Comparison of ENCODE assay signal across 29 mouse cellular contexts in the genomic region with DNA sequence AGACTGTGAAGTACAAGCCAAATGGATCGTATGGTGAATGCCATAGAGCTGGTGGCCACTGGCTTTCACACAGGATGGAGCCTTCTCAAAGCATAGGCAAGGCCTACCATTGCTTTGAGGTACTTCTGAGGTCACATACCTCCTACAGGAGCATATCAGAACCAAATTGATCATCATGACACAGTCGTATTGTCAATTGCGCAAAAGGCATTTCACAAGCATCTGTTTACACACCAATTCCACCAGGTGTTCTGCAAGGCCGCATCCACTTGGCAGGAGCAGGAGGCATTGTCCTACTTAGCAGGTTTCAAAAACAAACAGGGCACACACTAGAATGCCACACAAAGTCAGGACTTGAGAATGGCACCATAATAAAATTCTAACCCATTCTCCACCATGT.
DNase-seq lines count a peak whose midpoint lies in the region; ATAC-seq lines count a peak whose summit lies in the region.
"Had no signal": no experiment of that assay in that cellular context is flagged by ENCODE, and none has a peak within 500 bp of the region (broad histone marks: within the 10 kb centered on the region; RNA-seq: fewer than 3 reads in every experiment).

No protein-coding gene starts in this region.

- 80% methylated on average over 4 of the region's 4 CpGs for WGBS in liver, embryonic 12.5 days (ENCODE audit: insufficient replicate concordance)
- 85% methylated on average over 4 of the region's 4 CpGs for WGBS in liver, embryonic 11.5 days
- 70% methylated on average over 4 of the region's 4 CpGs for WGBS in liver, embryonic 15.5 days (ENCODE audit: insufficient replicate concordance)

- DNase-seq in liver, embryonic 11.5 days (ENCODE audit: low spot score), result no peak
- peak; percentile 49 for DNase-seq in yolk sac, embryonic 10.5 days (ENCODE audit: low spot score)
- no peak for DNase-seq in adrenal gland, postnatal 4 days (ENCODE audit: low spot score in 2 of 2)
- no peak for DNase-seq in kidney, adult 8-10 months
- DNase-seq: adrenal gland, adult 2 months; adrenal gland, postnatal 14 days; B cell, adult 2 months; cerebellum, adult 11-12 months; cerebellum, adult 8-10 months; cerebellum, postnatal 10 days; cerebellum, postnatal 36 days; embryo, embryonic 11 days; gastrocnemius, postnatal 10 days; gastrocnemius, postnatal 36 days; heart, adult 2 months; heart, postnatal 14 days; heart, postnatal 4 days had no signal

- no peaks in the 10 kb centered on the region for H3K9me3 ChIP-seq in liver, embryonic 12.5 days (replicated peaks)
- H3K9me3 ChIP-seq in liver, embryonic 11.5 days (ENCODE audit: control insufficient read depth, low read length), result no peaks in the 10 kb centered on the region
- no peaks in the 10 kb centered on the region for H3K9me3 ChIP-seq in liver, embryonic 15.5 days (replicated peaks)
- H3K9me3 ChIP-seq: embryonic facial prominence, embryonic 10.5 days; embryonic facial prominence, embryonic 13.5 days; forebrain, embryonic 10.5 days; forebrain, embryonic 13.5 days; heart, embryonic 10.5 days; heart, embryonic 13.5 days had no signal

- no peak overlapping the region for H3K27ac ChIP-seq in liver, embryonic 12.5 days
- no peak overlapping the region for H3K27ac ChIP-seq in liver, embryonic 11.5 days (ENCODE audit: low read depth, low read length)
- no peak overlapping the region for H3K27ac ChIP-seq in liver, embryonic 15.5 days (replicated peaks)
- H3K27ac ChIP-seq: embryonic facial prominence, embryonic 10.5 days; embryonic facial prominence, embryonic 13.5 days; forebrain, embryonic 10.5 days; forebrain, embryonic 13.5 days; heart, adult 2 months; heart, embryonic 10.5 days; heart, embryonic 13.5 days; hindbrain, embryonic 14.5 days; hindbrain, postnatal 0 days had no signal

- H3K4me1 ChIP-seq in liver, embryonic 12.5 days, result 0 out of 2 replicates have a peak, but pooled peaks cover 1% of the 10 kb centered on the region
- no peaks in the 10 kb centered on the region; the same call in 1 of the 2 replicates for H3K4me1 ChIP-seq in liver, embryonic 11.5 days (replicated peaks; ENCODE audit: control insufficient read depth, insufficient read depth, low read length)
- peaks cover 13% of the 10 kb centered on the region for H3K4me1 ChIP-seq in liver, embryonic 15.5 days (replicated peaks)
- H3K4me1 ChIP-seq: embryonic facial prominence, embryonic 10.5 days; embryonic facial prominence, embryonic 13.5 days; forebrain, embryonic 10.5 days; forebrain, embryonic 13.5 days had no signal

- H3K9ac ChIP-seq in liver, embryonic 12.5 days, result no peak overlapping the region
- H3K9ac ChIP-seq in liver, embryonic 11.5 days (ENCODE audit: low read depth, low read length), result no peak overlapping the region
- no peak overlapping the region for H3K9ac ChIP-seq in liver, embryonic 15.5 days
- H3K9ac ChIP-seq: embryonic facial prominence, embryonic 13.5 days; forebrain, embryonic 13.5 days; heart, embryonic 13.5 days; hindbrain, embryonic 14.5 days had no signal

- ATAC-seq in liver, embryonic 12.5 days, result peak; percentile 33; the same call in 1 of the 2 replicates
- no peak for ATAC-seq in liver, embryonic 11.5 days (replicated peaks; ENCODE audit: low FRiP score)
- peak; percentile 41 for ATAC-seq in liver, embryonic 15.5 days (ENCODE audit: insufficient read depth)
- ATAC-seq: forebrain, embryonic 13.5 days; forebrain, embryonic 16.5 days; hindbrain, postnatal 0 days had no signal

- no peak overlapping the region for H3K4me2 ChIP-seq in liver, embryonic 12.5 days
- H3K4me2 ChIP-seq in liver, embryonic 11.5 days, result no peak overlapping the region
- no peak overlapping the region for H3K4me2 ChIP-seq in liver, embryonic 15.5 days
- H3K4me2 ChIP-seq: embryonic facial prominence, embryonic 13.5 days; forebrain, embryonic 13.5 days; heart, embryonic 13.5 days; hindbrain, embryonic 14.5 days had no signal

- H3K36me3 ChIP-seq in liver, embryonic 12.5 days, result 0 out of 2 replicates have a peak, but pooled peaks cover 3% of the 10 kb centered on the region
- no peaks in the 10 kb centered on the region; the same call in 1 of the 2 replicates for H3K36me3 ChIP-seq in liver, embryonic 11.5 days (ENCODE audit: control insufficient read depth, insufficient read depth, low read length)
- H3K36me3 ChIP-seq in liver, embryonic 15.5 days (replicated peaks), result no peaks in the 10 kb centered on the region
- H3K36me3 ChIP-seq: embryonic facial prominence, embryonic 10.5 days; embryonic facial prominence, embryonic 13.5 days; forebrain, embryonic 10.5 days; heart, embryonic 13.5 days had no signal

- no peak overlapping the region for H3K4me3 ChIP-seq in liver, embryonic 12.5 days
- H3K4me3 ChIP-seq in liver, embryonic 11.5 days (ENCODE audit: low read depth, low read length), result no peak overlapping the region
- no peak overlapping the region for H3K4me3 ChIP-seq in liver, embryonic 15.5 days (replicated peaks)
- H3K4me3 ChIP-seq: embryonic facial prominence, embryonic 10.5 days; embryonic facial prominence, embryonic 13.5 days; erythroblast, embryonic 14.5 days; forebrain, embryonic 10.5 days; forebrain, embryonic 13.5 days; heart, adult 2 months; heart, embryonic 10.5 days; heart, embryonic 13.5 days had no signal

- no peaks in the 10 kb centered on the region for H3K27me3 ChIP-seq in liver, embryonic 12.5 days (replicated peaks)
- no peaks in the 10 kb centered on the region for H3K27me3 ChIP-seq in liver, embryonic 11.5 days (replicated peaks; ENCODE audit: control insufficient read depth, insufficient read depth, low read length)
- no peaks in the 10 kb centered on the region for H3K27me3 ChIP-seq in liver, embryonic 15.5 days
- H3K27me3 ChIP-seq: embryonic facial prominence, embryonic 13.5 days; forebrain, embryonic 13.5 days; heart, embryonic 13.5 days had no signal
